Mouse (Mus musculus): ENCODE data around the gene Rbfox3. TPM values are rescaled to one million over a fixed set of nuclear protein-coding genes. Genes with fewer than 3 reads are reported as not detected.
"Not testable (repeated sequence)": the region's sequence is repeated elsewhere in the genome, so short reads cannot be mapped to it uniquely, and the experiment has no call there.

The Rbfox3 gene
- total and polyA plus RNA-seq, 3 experiments = 0.16 TPM; not detected in 2

- H3K27me3 ChIP-seq (ENCODE audit: insufficient read depth, low read length) = no peaks in the 10 kb centered on the region
- ATAC-seq (ENCODE audit: extremely low read depth, insufficient number of reproducible peaks, low FRiP score, poor library complexity, severe bottlenecking) (no peak), DNase-seq (ENCODE audit: low spot score) (no peak)
- no peaks in the 10 kb centered on the region for H3K36me3 ChIP-seq (replicated peaks)
- TF ChIP-seq CTCF (IDR thresholded peaks at IDR 0.05; ENCODE audit: low read depth, low read length) (no peak), GATA2 (IDR thresholded peaks at IDR 0.05; ENCODE audit: borderline replicate concordance, low read depth, low read length) (no peak), POLR2AphosphoS5 (IDR thresholded peaks at IDR 0.05; ENCODE audit: insufficient replicate concordance, low read depth, low read length) (no peak)
- no peak overlapping the region for H3K4me3 ChIP-seq (ENCODE audit: low read depth, low read length)
- no peaks in the 10 kb centered on the region for H3K4me1 ChIP-seq (ENCODE audit: insufficient read depth, low read depth, low read length)
- H3K9me3 ChIP-seq (replicated peaks) = peaks cover 88% of the 10 kb centered on the region
Measured at GRCm38 (mm10) chr11:118792916-118793638, 118.3 kb downstream of the Rbfox3 start.

DNA sequence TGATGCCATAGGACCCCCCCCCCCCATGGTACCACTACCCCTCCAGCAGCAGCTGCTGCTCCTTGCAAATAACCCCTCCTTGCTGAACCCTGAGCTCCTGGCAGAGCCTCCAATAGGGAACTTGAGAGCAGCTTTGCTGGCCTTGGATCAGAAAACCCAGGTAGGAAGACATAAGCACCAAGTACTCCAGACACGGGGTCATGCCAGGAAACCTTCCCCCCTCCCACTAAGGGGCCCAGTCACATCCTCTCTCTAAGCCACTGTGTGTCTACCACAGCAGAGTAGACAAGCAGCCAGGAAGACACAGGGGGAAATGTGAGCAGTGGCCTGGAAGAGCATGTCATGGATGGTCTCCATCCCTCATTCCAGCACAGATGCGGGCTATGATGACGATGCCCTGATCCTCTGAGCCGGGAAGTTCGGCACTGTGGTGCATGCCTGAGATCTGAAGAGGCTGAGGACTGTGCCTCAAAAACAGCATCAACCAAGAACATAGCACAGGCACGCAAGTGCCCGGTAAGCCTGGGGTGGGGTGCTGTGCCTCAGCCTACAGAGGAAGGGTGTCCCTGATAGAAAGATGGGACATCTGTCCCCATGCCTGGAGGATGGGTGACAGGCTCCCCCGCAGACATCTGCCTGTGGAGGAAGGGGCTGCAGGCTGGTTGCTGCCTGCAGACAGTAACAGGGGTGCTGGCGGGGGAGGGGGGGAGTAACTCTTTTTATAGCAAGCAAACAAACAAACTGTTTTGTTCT is 119.1 kb downstream of the Rbfox3 start:
- no peak for DNase-seq (ENCODE audit: low spot score)
- H3K4me1 ChIP-seq (ENCODE audit: insufficient read depth, low read depth, low read length) = no peaks in the 10 kb centered on the region
- H3K36me3 ChIP-seq (replicated peaks) = no peaks in the 10 kb centered on the region
- no peak for TF ChIP-seq CTCF (IDR thresholded peaks at IDR 0.05; ENCODE audit: low read depth, low read length)
- TF ChIP-seq GATA2 (IDR thresholded peaks at IDR 0.05; ENCODE audit: borderline replicate concordance, low read depth, low read length) = no peak
- TF ChIP-seq TAL1 (conservative IDR thresholded peaks at IDR 0.05; ENCODE audit: low read depth, low read length) = no peak
- TF ChIP-seq POLR2AphosphoS5 (IDR thresholded peaks at IDR 0.05; ENCODE audit: insufficient replicate concordance, low read depth, low read length) = no peak
- no peak for TF ChIP-seq GATA1 (IDR thresholded peaks at IDR 0.05; ENCODE audit: borderline replicate concordance, low read length)
- H3K27me3 ChIP-seq (ENCODE audit: insufficient read depth, low read length) = no peaks in the 10 kb centered on the region
- ATAC-seq (ENCODE audit: extremely low read depth, insufficient number of reproducible peaks, low FRiP score, poor library complexity, severe bottlenecking) = no peak
- H3K9me3 ChIP-seq (replicated peaks) = peaks cover 87% of the 10 kb centered on the region
- no peak overlapping the region for H3K4me3 ChIP-seq (ENCODE audit: low read depth, low read length)

DNA sequence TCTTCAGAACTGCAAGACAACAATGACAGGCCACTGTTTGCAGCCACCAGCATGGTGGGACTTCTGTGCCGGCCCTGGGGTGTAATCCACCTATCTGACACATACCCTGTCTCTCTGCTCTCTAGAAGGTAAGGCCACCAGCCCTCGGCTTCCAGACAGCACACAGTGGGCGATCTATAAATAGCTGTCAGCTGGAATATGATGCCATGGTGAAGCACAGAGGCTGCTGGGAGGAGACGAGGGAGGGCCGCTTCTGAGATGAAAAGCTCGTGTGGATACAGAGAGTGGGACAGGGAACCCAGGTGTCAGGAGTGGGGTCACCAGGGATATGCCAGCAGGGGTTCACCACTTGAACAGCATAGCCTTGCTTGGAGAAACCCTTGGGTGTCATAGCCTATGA is 120.0 kb downstream of the Rbfox3 start:
- ATAC-seq (ENCODE audit: extremely low read depth, insufficient number of reproducible peaks, low FRiP score, poor library complexity, severe bottlenecking) = no peak
- TF ChIP-seq TAL1 (conservative IDR thresholded peaks at IDR 0.05; ENCODE audit: low read depth, low read length) (no peak), GATA2 (IDR thresholded peaks at IDR 0.05; ENCODE audit: borderline replicate concordance, low read depth, low read length) (no peak), GATA1 (IDR thresholded peaks at IDR 0.05; ENCODE audit: borderline replicate concordance, low read length) (no peak), POLR2AphosphoS5 (IDR thresholded peaks at IDR 0.05; ENCODE audit: insufficient replicate concordance, low read depth, low read length) (no peak), CTCF (IDR thresholded peaks at IDR 0.05; ENCODE audit: low read depth, low read length) (no peak)
- Histone ChIP-seq H3K4me3 (ENCODE audit: low read depth, low read length) (no peak overlapping the region), H3K36me3 (replicated peaks) (no peaks in the 10 kb centered on the region), H3K4me1 (ENCODE audit: insufficient read depth, low read depth, low read length) (no peaks in the 10 kb centered on the region), H3K27me3 (ENCODE audit: insufficient read depth, low read length) (no peaks in the 10 kb centered on the region), H3K9me3 (replicated peaks) (peaks cover 89% of the 10 kb centered on the region)
- no peak for DNase-seq (ENCODE audit: low spot score)

DNA sequence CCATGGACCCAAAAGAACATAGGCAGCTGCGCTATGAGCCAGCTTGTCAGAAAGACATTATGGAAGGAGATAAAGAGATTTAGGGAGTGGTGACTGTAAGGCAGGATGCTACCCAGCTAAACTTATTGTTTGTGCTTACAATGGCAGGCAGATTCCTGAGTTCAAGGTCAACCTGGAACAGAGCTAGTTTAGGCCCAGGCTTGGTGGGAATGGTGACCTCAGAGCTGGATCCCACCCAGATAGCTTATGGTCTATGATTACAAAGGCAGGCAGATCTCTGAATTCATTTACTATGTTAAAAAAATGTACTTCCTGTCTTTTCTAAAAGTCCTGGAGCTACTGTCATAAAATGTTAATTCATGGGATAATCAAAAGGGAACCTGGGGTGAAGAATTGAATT is 123.3 kb downstream of the Rbfox3 start:
- TF ChIP-seq POLR2AphosphoS5 (IDR thresholded peaks at IDR 0.05; ENCODE audit: insufficient replicate concordance, low read depth, low read length) (no peak), GATA2 (IDR thresholded peaks at IDR 0.05; ENCODE audit: borderline replicate concordance, low read depth, low read length) (no peak), GATA1 (IDR thresholded peaks at IDR 0.05; ENCODE audit: borderline replicate concordance, low read length) (no peak), TAL1 (conservative IDR thresholded peaks at IDR 0.05; ENCODE audit: low read depth, low read length) (no peak), CTCF (IDR thresholded peaks at IDR 0.05; ENCODE audit: low read depth, low read length) (no peak)
- H3K27me3 ChIP-seq (ENCODE audit: insufficient read depth, low read length) = no peaks in the 10 kb centered on the region
- H3K4me3 ChIP-seq (ENCODE audit: low read depth, low read length) = no peak overlapping the region
- no peak for ATAC-seq (ENCODE audit: extremely low read depth, insufficient number of reproducible peaks, low FRiP score, poor library complexity, severe bottlenecking)
- no peak for DNase-seq (ENCODE audit: low spot score)
- no peaks in the 10 kb centered on the region for H3K36me3 ChIP-seq (replicated peaks)
- peaks cover 90% of the 10 kb centered on the region for H3K9me3 ChIP-seq (replicated peaks)
- H3K4me1 ChIP-seq (ENCODE audit: insufficient read depth, low read depth, low read length) = no peaks in the 10 kb centered on the region

DNA sequence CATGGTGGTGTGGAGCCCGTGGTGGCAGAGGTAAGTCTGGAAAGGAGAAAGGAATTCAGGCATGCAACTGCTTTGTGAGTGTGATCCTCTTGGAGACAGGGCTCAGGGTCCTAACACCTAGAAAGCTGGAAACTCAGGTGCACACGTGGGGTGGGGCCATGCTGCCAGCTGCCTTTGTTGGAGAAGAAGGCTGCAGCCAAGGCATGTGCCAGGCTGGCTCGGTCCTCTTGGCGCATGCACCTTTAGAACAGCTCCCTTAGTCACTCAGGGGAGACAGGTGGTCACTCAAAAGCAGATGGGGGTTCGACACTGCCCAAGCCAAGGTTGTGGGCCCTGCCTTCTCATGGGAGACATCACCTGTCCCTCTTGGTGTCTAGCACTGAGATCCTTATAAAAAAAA is 128.7 kb downstream of the Rbfox3 start:
- Histone ChIP-seq H3K4me3 (ENCODE audit: low read depth, low read length) (no peak overlapping the region), H3K36me3 (replicated peaks) (no peaks in the 10 kb centered on the region), H3K9me3 (replicated peaks) (peaks cover 96% of the 10 kb centered on the region), H3K27me3 (ENCODE audit: insufficient read depth, low read length) (no peaks in the 10 kb centered on the region), H3K4me1 (ENCODE audit: insufficient read depth, low read depth, low read length) (no peaks in the 10 kb centered on the region)
- TF ChIP-seq GATA1 (IDR thresholded peaks at IDR 0.05; ENCODE audit: borderline replicate concordance, low read length) (no peak), CTCF (IDR thresholded peaks at IDR 0.05; ENCODE audit: low read depth, low read length) (no peak), GATA2 (IDR thresholded peaks at IDR 0.05; ENCODE audit: borderline replicate concordance, low read depth, low read length) (no peak), TAL1 (conservative IDR thresholded peaks at IDR 0.05; ENCODE audit: low read depth, low read length) (no peak), POLR2AphosphoS5 (IDR thresholded peaks at IDR 0.05; ENCODE audit: insufficient replicate concordance, low read depth, low read length) (no peak)
- no peak for ATAC-seq (ENCODE audit: extremely low read depth, insufficient number of reproducible peaks, low FRiP score, poor library complexity, severe bottlenecking)
- no peak for DNase-seq (ENCODE audit: low spot score)

GRCm38 (mm10) chr11:118775753-118776152 is 135.6 kb downstream of the Rbfox3 start:
- peaks cover 94% of the 10 kb centered on the region for H3K9me3 ChIP-seq (replicated peaks)
- H3K4me1 ChIP-seq (ENCODE audit: insufficient read depth, low read depth, low read length) = no peaks in the 10 kb centered on the region
- no peak for ATAC-seq (ENCODE audit: extremely low read depth, insufficient number of reproducible peaks, low FRiP score, poor library complexity, severe bottlenecking)
- no peak overlapping the region for H3K4me3 ChIP-seq (ENCODE audit: low read depth, low read length)
- H3K36me3 ChIP-seq (replicated peaks) = no peaks in the 10 kb centered on the region
- no peak for DNase-seq (ENCODE audit: low spot score)
- no peaks in the 10 kb centered on the region for H3K27me3 ChIP-seq (ENCODE audit: insufficient read depth, low read length)
- TF ChIP-seq GATA1 (IDR thresholded peaks at IDR 0.05; ENCODE audit: borderline replicate concordance, low read length) = no peak
- TF ChIP-seq GATA2 (IDR thresholded peaks at IDR 0.05; ENCODE audit: borderline replicate concordance, low read depth, low read length) = no peak
- TF ChIP-seq CTCF (IDR thresholded peaks at IDR 0.05; ENCODE audit: low read depth, low read length) = no peak
- TF ChIP-seq TAL1 (conservative IDR thresholded peaks at IDR 0.05; ENCODE audit: low read depth, low read length) = no peak
- no peak for TF ChIP-seq POLR2AphosphoS5 (IDR thresholded peaks at IDR 0.05; ENCODE audit: insufficient replicate concordance, low read depth, low read length)

GRCm38 (mm10) chr11:118774777-118775176 is 136.6 kb downstream of the Rbfox3 start:
- H3K36me3 ChIP-seq (replicated peaks); H3K27me3 ChIP-seq (ENCODE audit: insufficient read depth, low read length); ATAC-seq (ENCODE audit: extremely low read depth, insufficient number of reproducible peaks, low FRiP score, poor library complexity, severe bottlenecking); H3K4me1 ChIP-seq (ENCODE audit: insufficient read depth, low read depth, low read length); DNase-seq (ENCODE audit: low spot score); H3K4me3 ChIP-seq (ENCODE audit: low read depth, low read length): not testable (repeated sequence)
- H3K9me3 ChIP-seq (replicated peaks) = peaks cover 96% of the 10 kb centered on the region

Measured in G1E (cell line).